ENCODE assay signal across 9 mouse cellular contexts in the genomic region with DNA sequence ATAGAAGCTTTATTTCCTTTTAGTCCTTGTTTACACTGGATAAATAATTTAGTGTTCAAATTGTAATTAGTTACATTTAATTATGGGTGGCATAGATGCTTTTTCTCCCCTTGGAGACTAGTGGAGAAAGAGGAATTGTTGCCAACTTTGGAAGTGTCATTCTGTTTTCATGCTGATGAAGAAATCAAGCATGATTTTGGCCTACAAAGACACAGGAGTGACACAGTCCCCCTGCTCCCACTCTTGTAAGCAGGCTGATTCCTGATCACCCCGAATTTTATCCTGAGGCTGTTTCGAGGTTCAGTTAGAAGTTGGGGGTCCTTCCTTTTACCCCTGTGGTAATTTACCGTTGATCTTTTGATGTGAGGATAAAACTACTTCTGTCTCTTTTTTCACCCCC. TPM values are rescaled to one million over a fixed set of nuclear protein-coding genes. Genes with fewer than 3 reads are reported as not detected.
DNase-seq lines count a peak whose midpoint lies in the region; ATAC-seq and TF ChIP-seq lines count a peak whose summit lies in the region.
"Had no signal": no experiment of that assay in that cellular context is flagged by ENCODE, and none has a peak within 500 bp of the region (broad histone marks: within the 10 kb centered on the region; RNA-seq: fewer than 3 reads in every experiment).

No protein-coding gene starts in this region.

- WGBS in heart, embryonic 12.5 days = 64% methylated on average over 3 of the region's 3 CpGs
- 14% methylated on average over 3 of the region's 3 CpGs for WGBS in bone marrow, adult 2 months
- 43% methylated on average over 3 of the region's 3 CpGs for WGBS in hindbrain, embryonic 13.5 days
- WGBS in midbrain, embryonic 12.5 days = 44% methylated on average over 3 of the region's 3 CpGs

- no peak for DNase-seq in heart, postnatal 10 days
- no peak for DNase-seq in retina, embryonic 14.5 days (ENCODE audit: low spot score)
- no peak for DNase-seq in gastrocnemius, postnatal 25 days
- DNase-seq: thymus, adult 18-20 months had no signal

- H3K27me3 ChIP-seq in heart, embryonic 12.5 days (replicated peaks) = no peaks in the 10 kb centered on the region
- no peaks in the 10 kb centered on the region for H3K27me3 ChIP-seq in hindbrain, embryonic 13.5 days
- peaks cover 13% of the 10 kb centered on the region; the same call in 1 of the 2 replicates for H3K27me3 ChIP-seq in midbrain, embryonic 12.5 days

- ATAC-seq in heart, embryonic 12.5 days (ENCODE audit: insufficient number of reproducible peaks, low FRiP score) = no peak
- no peak for ATAC-seq in hindbrain, embryonic 13.5 days (ENCODE audit: low FRiP score)
- no peak for ATAC-seq in midbrain, embryonic 12.5 days (ENCODE audit: low FRiP score, low read depth)
- no peak for ATAC-seq in inflammation-experienced regulatory T-cells, adult 6 months

- H3K36me3 ChIP-seq in heart, embryonic 12.5 days = no peaks in the 10 kb centered on the region
- no peaks in the 10 kb centered on the region for H3K36me3 ChIP-seq in hindbrain, embryonic 13.5 days
- H3K36me3 ChIP-seq in midbrain, embryonic 12.5 days = no peaks in the 10 kb centered on the region

- H3K9me3 ChIP-seq in heart, embryonic 12.5 days (replicated peaks) = no peaks in the 10 kb centered on the region
- H3K9me3 ChIP-seq in hindbrain, embryonic 13.5 days = no peaks in the 10 kb centered on the region
- no peaks in the 10 kb centered on the region for H3K9me3 ChIP-seq in midbrain, embryonic 12.5 days

- H3K4me3 ChIP-seq in heart, embryonic 12.5 days = peak overlapping the region; percentile 98
- H3K4me3 ChIP-seq in bone marrow, adult 2 months (replicated peaks; ENCODE audit: control insufficient read depth, low read depth, low read length) = peak overlapping the region; percentile 32
- peak overlapping the region; percentile 81 for H3K4me3 ChIP-seq in hindbrain, embryonic 13.5 days
- H3K4me3 ChIP-seq in midbrain, embryonic 12.5 days = peak overlapping the region; percentile 90

- no peak for TF ChIP-seq CTCF in bone marrow, adult 2 months (IDR thresholded peaks at IDR 0.05; ENCODE audit: control insufficient read depth, insufficient read depth, low read length)

- H3K4me2 ChIP-seq in heart, embryonic 12.5 days = peak overlapping the region; percentile 84
- H3K4me2 ChIP-seq in hindbrain, embryonic 13.5 days = peak overlapping the region; percentile 76
- H3K4me2 ChIP-seq in midbrain, embryonic 12.5 days (replicated peaks) = peak overlapping the region; percentile 84

- peaks cover 47% of the 10 kb centered on the region for H3K4me1 ChIP-seq in heart, embryonic 12.5 days (replicated peaks)
- peaks cover 4% of the 10 kb centered on the region for H3K4me1 ChIP-seq in bone marrow, adult 2 months (ENCODE audit: control insufficient read depth, insufficient read depth, low read length)
- H3K4me1 ChIP-seq in hindbrain, embryonic 13.5 days (replicated peaks) = peaks cover 61% of the 10 kb centered on the region
- H3K4me1 ChIP-seq in midbrain, embryonic 12.5 days = peaks cover 49% of the 10 kb centered on the region

- peak overlapping the region; percentile 48; the same call in 1 of the 2 replicates for H3K9ac ChIP-seq in heart, embryonic 12.5 days
- H3K9ac ChIP-seq in hindbrain, embryonic 13.5 days = peak overlapping the region; percentile 94
- peak overlapping the region; percentile 91 for H3K9ac ChIP-seq in midbrain, embryonic 12.5 days (replicated peaks)

- no peak overlapping the region for H3K27ac ChIP-seq in heart, embryonic 12.5 days (ENCODE audit: poor library complexity, severe bottlenecking)
- H3K27ac ChIP-seq in bone marrow, adult 2 months (ENCODE audit: control insufficient read depth, insufficient read depth, low read depth, low read length, poor library complexity) = no peak overlapping the region
- H3K27ac ChIP-seq in hindbrain, embryonic 13.5 days = no peak overlapping the region
- H3K27ac ChIP-seq in midbrain, embryonic 12.5 days (replicated peaks) = no peak overlapping the region

- intact Hi-C loops in heart, postnatal 10 days (cut with DNase I) = loop anchor here (5.0 to 10.0 kb wide), 4 partner anchors 80 to 1113 kb away; a partner anchor contains a TSS

- no peak for TF ChIP-seq POLR2A in bone marrow, adult 2 months (IDR thresholded peaks at IDR 0.05; ENCODE audit: borderline replicate concordance, control insufficient read depth, low read depth, low read length)

RNA-seq across cellular contexts. Expression of a gene that starts 1.7 kb away (rescaled TPM):
- polyA plus RNA-seq in heart, embryonic 12.5 days (2016; fragmentation: Nextera tagmentation; extraction: Ambion mirVana) = 10.0 and 10.8 TPM in 2 replicates
- total RNA-seq in heart, postnatal 10 days (2021) = 10 to 100 TPM; 33.8 to 41.6 TPM
- polyA plus RNA-seq in bone marrow, adult 2 months (2011; ENCODE audit: insufficient read depth, insufficient read length, low replicate concordance, missing spikeins) = 19.1 and 32.9 TPM in 2 replicates
- polyA plus RNA-seq in hindbrain, embryonic 13.5 days (2015; fragmentation: Nextera tagmentation; extraction: Ambion mirVana) = 15.3 and 16.3 TPM in 2 replicates
- polyA plus RNA-seq in midbrain, embryonic 12.5 days (2016; fragmentation: Nextera tagmentation; extraction: Ambion mirVana) = 14.5 and 14.7 TPM in 2 replicates
- total RNA-seq in gastrocnemius, postnatal 25 days (2021) = 10 to 100 TPM; 19.7 to 22.7 TPM
- polyA plus RNA-seq in inflammation-experienced regulatory T-cells, adult 6 months (2017; shearing (Covaris generic)) = 10 to 100 TPM; 12.0 to 28.2 (median 22.7) TPM

Comparison
In these comparisons a context has a peak if more than half of its experiments do, and no peak if none do; other contexts are left out.
1. H3K4me3 ChIP-seq: peak in every context shown above with its lines; median percentile 98 in heart, embryonic 12.5 days; 90 in midbrain, embryonic 12.5 days; 81 in hindbrain, embryonic 13.5 days; 32 in bone marrow, adult 2 months.